Mouse (Mus musculus) adrenal gland (tissue): ENCODE results near the gene Tbcd.

Source experiments
- intact Hi-C: fragments of 180-260 bp; cut with DNase I; formaldehyde crosslinking; loops from one replicate; pipeline ENCODE4 v1.15.1; 2025

Gene Tbcd

GRCm38 (mm10) chr11:121559527-121560293 lies 108.0 kb downstream of the Tbcd start:
- intact Hi-C loops: loop anchor here (5.0 kb wide), 1 partner anchor 82 kb away; no protein-coding TSS in a partner anchor

GRCm38 (mm10) chr11:121560294-121560663 lies 108.5 kb downstream of the Tbcd start:
- intact Hi-C loops: no loop called here

GRCm38 (mm10) chr11:121563312-121563711 lies 111.6 kb downstream of the Tbcd start:
- intact Hi-C loops: no loop called here

GRCm38 (mm10) chr11:121564265-121564664 lies 112.5 kb downstream of the Tbcd start:
- intact Hi-C loops: no loop called here

GRCm38 (mm10) chr11:121581856-121582255 lies 130.1 kb downstream of the Tbcd start:
- intact Hi-C loops: no loop called here

- intact Hi-C loops: no loop called here
These were observed 145.5 kb downstream of the Tbcd start for GRCm38 (mm10) chr11:121597254-121597653.

GRCm38 (mm10) chr11:121601422-121601821 lies 149.7 kb downstream of the Tbcd start:
- intact Hi-C loops: no loop called here

- intact Hi-C loops: no loop called here
These were observed 153.9 kb downstream of the Tbcd start for GRCm38 (mm10) chr11:121605604-121606003.

- intact Hi-C loops: no loop called here
These were observed 159.2 kb downstream of the Tbcd start for GRCm38 (mm10) chr11:121610976-121611375.

- intact Hi-C loops: no loop called here
These were observed 164.3 kb downstream of the Tbcd start for GRCm38 (mm10) chr11:121615961-121616485.

GRCm38 (mm10) chr11:121616501-121616900 lies 164.8 kb downstream of the Tbcd start:
- intact Hi-C loops: no loop called here

GRCm38 (mm10) chr11:121617371-121617770 lies 165.6 kb downstream of the Tbcd start:
- intact Hi-C loops: no loop called here

GRCm38 (mm10) chr11:121625007-121625406 lies 173.3 kb downstream of the Tbcd start:
- intact Hi-C loops: no loop called here

- intact Hi-C loops: no loop called here
These were observed 175.8 kb downstream of the Tbcd start for GRCm38 (mm10) chr11:121627521-121627920.

GRCm38 (mm10) chr11:121629529-121629928 lies 177.8 kb downstream of the Tbcd start:
- intact Hi-C loops: no loop called here

- intact Hi-C loops: loop anchor here (5.0 to 10.0 kb wide), 2 partner anchors 156 to 177 kb away; no protein-coding TSS in a partner anchor
These were observed 178.7 kb downstream of the Tbcd start for GRCm38 (mm10) chr11:121630406-121630805.

- intact Hi-C loops: loop anchor here (5.0 to 10.0 kb wide), 2 partner anchors 157 to 176 kb away; no protein-coding TSS in a partner anchor
These were observed 179.7 kb downstream of the Tbcd start for GRCm38 (mm10) chr11:121631410-121631809.

GRCm38 (mm10) chr11:121636646-121637045 lies 184.9 kb downstream of the Tbcd start:
- intact Hi-C loops: loop anchor here (10.0 kb wide), 1 partner anchor 162 kb away; no protein-coding TSS in a partner anchor

- intact Hi-C loops: no loop called here
These were observed 189.9 kb downstream of the Tbcd start for GRCm38 (mm10) chr11:121641501-121642145.

GRCm38 (mm10) chr11:121645394-121645793 lies 193.6 kb downstream of the Tbcd start:
- intact Hi-C loops: no loop called here

GRCm38 (mm10) chr11:121647321-121647720 lies 195.6 kb downstream of the Tbcd start:
- intact Hi-C loops: no loop called here

GRCm38 (mm10) chr11:121648166-121648565 lies 196.4 kb downstream of the Tbcd start:
- intact Hi-C loops: no loop called here
